Mouse (Mus musculus): Measurements from ENCODE around the gene Celf6. TPM values are rescaled to one million over a fixed set of nuclear protein-coding genes. Genes with fewer than 3 reads are reported as not detected.

Gene Celf6
- total RNA-seq (2014; rRNA removed) (82.3 and 91.7 TPM in 2 replicates), polyA plus RNA-seq (2015; fragmentation: Nextera tagmentation; extraction: Ambion mirVana) (40.1 and 40.9 TPM in 2 replicates)

- no peaks in the 10 kb centered on the region for H3K4me1 ChIP-seq (ENCODE audit: insufficient read depth, low read length)
- under 1% methylated on average over 50 of the region's 61 CpGs for WGBS
- peak; percentile 96 for ATAC-seq
- H3K9ac ChIP-seq (replicated peaks; ENCODE audit: low read length), result peak within 1 kb of the TSS; percentile 67
- H3K27ac ChIP-seq, result peak within 1 kb of the TSS; percentile 63
- no peaks in the 10 kb centered on the region for H3K27me3 ChIP-seq (ENCODE audit: insufficient read depth, low read length)
- TF ChIP-seq CTCF (IDR thresholded peaks at IDR 0.05; ENCODE audit: low read depth), result 0 out of 2 replicates have a peak, but pooled peaks have one; percentile 19
- no peaks in the 10 kb centered on the region for H3K9me3 ChIP-seq (ENCODE audit: low read length)
- no peaks in the 10 kb centered on the region for H3K36me3 ChIP-seq (ENCODE audit: insufficient read depth, low read length)
- peak; percentile 96 for DNase-seq (ENCODE audit: low spot score)
- H3K4me2 ChIP-seq (ENCODE audit: low read depth, low read length), result peak within 1 kb of the TSS; percentile 77
- peak within 1 kb of the TSS; percentile 53 for H3K4me3 ChIP-seq (ENCODE audit: low read length)
Observed at GRCm38 (mm10) chr9:59577844-59578504, at the start of gene Celf6. Celf6 (plus strand) TSS chr9:59577917.

GRCm38 (mm10) chr9:59528274-59528673 lies 49.4 kb upstream of the Celf6 start:
- ATAC-seq (no peak), DNase-seq (ENCODE audit: low spot score) (no peak)
- Histone ChIP-seq H3K4me2 (ENCODE audit: low read depth, low read length) (no peak overlapping the region), H3K9ac (replicated peaks; ENCODE audit: low read length) (no peak overlapping the region), H3K36me3 (ENCODE audit: insufficient read depth, low read length) (no peaks in the 10 kb centered on the region), H3K9me3 (ENCODE audit: low read length) (no peaks in the 10 kb centered on the region), H3K27ac (no peak overlapping the region), H3K27me3 (ENCODE audit: insufficient read depth, low read length) (no peaks in the 10 kb centered on the region), H3K4me1 (ENCODE audit: insufficient read depth, low read length) (no peaks in the 10 kb centered on the region), H3K4me3 (ENCODE audit: low read length) (no peak overlapping the region)
- TF ChIP-seq CTCF (IDR thresholded peaks at IDR 0.05; ENCODE audit: low read depth), result no peak
- WGBS, result 92% methylated on average over 2 of the region's 2 CpGs

GRCm38 (mm10) chr9:59531645-59532044 lies 46.1 kb upstream of the Celf6 start:
- no peak overlapping the region for H3K4me3 ChIP-seq (ENCODE audit: low read length)

GRCm38 (mm10) chr9:59533422-59533821 lies 44.3 kb upstream of the Celf6 start:
- no peaks in the 10 kb centered on the region for H3K27me3 ChIP-seq (ENCODE audit: insufficient read depth, low read length)
- no peak overlapping the region for H3K9ac ChIP-seq (replicated peaks; ENCODE audit: low read length)
- ATAC-seq (no peak), DNase-seq (ENCODE audit: low spot score) (no peak)
- no peak overlapping the region for H3K4me3 ChIP-seq (ENCODE audit: low read length)
- no peaks in the 10 kb centered on the region for H3K4me1 ChIP-seq (ENCODE audit: insufficient read depth, low read length)
- TF ChIP-seq CTCF (IDR thresholded peaks at IDR 0.05; ENCODE audit: low read depth), result no peak
- 60% methylated on average over 2 of the region's 2 CpGs for WGBS
- no peak overlapping the region for H3K27ac ChIP-seq
- H3K4me2 ChIP-seq (ENCODE audit: low read depth, low read length), result no peak overlapping the region
- H3K9me3 ChIP-seq (ENCODE audit: low read length), result no peaks in the 10 kb centered on the region
- H3K36me3 ChIP-seq (ENCODE audit: insufficient read depth, low read length), result no peaks in the 10 kb centered on the region

More at GRCm38 (mm10) chr9:59531645-59532044, 46.1 kb upstream of the Celf6 start:
- Histone ChIP-seq H3K9me3 (ENCODE audit: low read length) (no peaks in the 10 kb centered on the region), H3K27ac (no peak overlapping the region), H3K4me1 (ENCODE audit: insufficient read depth, low read length) (no peaks in the 10 kb centered on the region), H3K4me2 (ENCODE audit: low read depth, low read length) (no peak overlapping the region), H3K9ac (replicated peaks; ENCODE audit: low read length) (no peak overlapping the region), H3K36me3 (ENCODE audit: insufficient read depth, low read length) (no peaks in the 10 kb centered on the region), H3K27me3 (ENCODE audit: insufficient read depth, low read length) (no peaks in the 10 kb centered on the region)
- DNase-seq (ENCODE audit: low spot score) (no peak), ATAC-seq (no peak)
- 25% methylated on average over 5 of the region's 5 CpGs for WGBS
- TF ChIP-seq CTCF (IDR thresholded peaks at IDR 0.05; ENCODE audit: low read depth), result no peak

- WGBS, result 80% methylated on average over 4 of the region's 4 CpGs
- DNase-seq (ENCODE audit: low spot score) (no peak), ATAC-seq (no peak)
- Histone ChIP-seq H3K27me3 (ENCODE audit: insufficient read depth, low read length) (no peaks in the 10 kb centered on the region), H3K4me1 (ENCODE audit: insufficient read depth, low read length) (0 out of 2 replicates have a peak, but pooled peaks cover 1% of the 10 kb centered on the region), H3K4me3 (ENCODE audit: low read length) (no peak overlapping the region), H3K9me3 (ENCODE audit: low read length) (no peaks in the 10 kb centered on the region), H3K9ac (replicated peaks; ENCODE audit: low read length) (no peak overlapping the region), H3K27ac (no peak overlapping the region), H3K36me3 (ENCODE audit: insufficient read depth, low read length) (no peaks in the 10 kb centered on the region), H3K4me2 (ENCODE audit: low read depth, low read length) (no peak overlapping the region)
- TF ChIP-seq CTCF (IDR thresholded peaks at IDR 0.05; ENCODE audit: low read depth), result no peak
Observed at GRCm38 (mm10) chr9:59533889-59534288, 43.8 kb upstream of the Celf6 start.

- no peaks in the 10 kb centered on the region for H3K36me3 ChIP-seq (ENCODE audit: insufficient read depth, low read length)
- H3K27me3 ChIP-seq (ENCODE audit: insufficient read depth, low read length), result no peaks in the 10 kb centered on the region
- no peak overlapping the region for H3K4me2 ChIP-seq (ENCODE audit: low read depth, low read length)
- peaks cover 15% of the 10 kb centered on the region for H3K4me1 ChIP-seq (ENCODE audit: insufficient read depth, low read length)
- DNase-seq (ENCODE audit: low spot score), result no peak
- H3K27ac ChIP-seq, result no peak overlapping the region
- H3K9ac ChIP-seq (replicated peaks; ENCODE audit: low read length), result no peak overlapping the region
- no peak overlapping the region for H3K4me3 ChIP-seq (ENCODE audit: low read length)
- TF ChIP-seq CTCF (IDR thresholded peaks at IDR 0.05; ENCODE audit: low read depth), result 0 out of 2 replicates have a peak, but pooled peaks have one; percentile 3
- no peak for ATAC-seq
- H3K9me3 ChIP-seq (ENCODE audit: low read length), result no peaks in the 10 kb centered on the region
- 84% methylated on average over 3 of the region's 3 CpGs for WGBS
Observed at GRCm38 (mm10) chr9:59537651-59538050, 40.1 kb upstream of the Celf6 start.

Data from hindbrain, postnatal 0 days (tissue).